Mouse (Mus musculus): ENCODE data around the gene 1700029J07Rik.

Gene 1700029J07Rik

DNA sequence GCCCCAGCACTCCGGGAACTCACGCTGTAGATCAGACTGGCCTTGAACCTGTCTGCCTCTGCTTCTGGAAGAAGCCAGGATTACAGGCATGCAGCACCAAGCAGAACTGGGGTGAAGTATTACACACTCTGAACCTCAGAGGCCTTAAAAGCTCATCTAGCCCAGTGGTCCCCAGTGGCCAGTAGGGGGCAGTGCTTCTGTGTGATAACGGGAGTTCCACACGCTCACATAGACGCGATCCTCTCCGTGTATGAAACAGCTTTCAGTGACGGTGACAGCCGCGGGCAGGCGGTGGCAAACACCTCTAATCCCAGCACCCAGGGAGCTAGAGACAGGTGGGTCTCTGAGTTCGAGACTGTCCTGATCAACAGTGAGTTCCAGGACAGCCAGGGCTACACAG is 4.2 kb downstream of the 1700029J07Rik start:
- in situ Hi-C loops (cut with MboI, MseI) = loop anchor here (10.0 kb wide), 2 partner anchors 174 to 504 kb away; partner anchors contain the start of gene Acsl1

DNA sequence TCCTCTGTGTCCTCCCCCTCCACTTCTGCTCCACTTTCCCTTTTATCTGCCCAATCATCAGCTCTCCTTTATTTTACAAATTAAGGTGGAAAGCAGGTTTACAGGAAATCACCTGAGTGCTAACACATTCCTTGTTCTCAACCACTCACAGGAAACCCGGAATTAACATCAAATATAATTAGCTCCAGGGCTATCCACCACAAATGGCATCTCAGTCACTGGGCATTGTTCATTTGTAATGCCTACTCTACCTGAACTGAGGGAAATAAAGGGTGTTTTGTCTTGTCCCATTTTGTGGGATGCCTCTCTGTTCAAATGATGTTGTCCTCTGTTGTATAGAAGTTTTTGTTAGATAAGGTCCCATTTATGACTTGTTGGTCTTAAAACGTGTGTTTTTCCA is 24.4 kb downstream of the 1700029J07Rik start:
- in situ Hi-C loops (cut with MboI, MseI) = no loop called here

DNA sequence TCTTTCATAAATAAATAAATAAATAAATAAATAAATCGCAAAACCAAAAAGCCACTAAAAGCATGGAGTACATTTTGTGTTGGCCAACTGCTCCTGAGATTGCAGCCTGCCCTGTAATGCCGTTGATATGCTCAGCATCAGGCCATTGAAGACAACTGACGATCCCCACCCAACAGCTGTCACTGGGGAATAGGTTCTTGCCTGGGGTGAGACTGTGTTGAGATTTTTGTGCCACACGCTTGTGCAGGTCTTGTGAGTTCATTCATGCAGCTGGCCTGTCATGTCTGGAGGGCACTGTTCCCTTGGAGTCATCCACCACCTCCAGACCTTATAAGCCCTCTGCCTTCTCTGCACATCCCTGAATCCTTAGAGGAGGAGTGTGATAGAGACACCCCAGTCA is 28.8 kb downstream of the 1700029J07Rik start:
- in situ Hi-C loops (cut with MboI, MseI) = loop anchor here (25.0 kb wide), 1 partner anchor 609 kb away; the partner anchor contains the start of gene Cyp4v3

DNA sequence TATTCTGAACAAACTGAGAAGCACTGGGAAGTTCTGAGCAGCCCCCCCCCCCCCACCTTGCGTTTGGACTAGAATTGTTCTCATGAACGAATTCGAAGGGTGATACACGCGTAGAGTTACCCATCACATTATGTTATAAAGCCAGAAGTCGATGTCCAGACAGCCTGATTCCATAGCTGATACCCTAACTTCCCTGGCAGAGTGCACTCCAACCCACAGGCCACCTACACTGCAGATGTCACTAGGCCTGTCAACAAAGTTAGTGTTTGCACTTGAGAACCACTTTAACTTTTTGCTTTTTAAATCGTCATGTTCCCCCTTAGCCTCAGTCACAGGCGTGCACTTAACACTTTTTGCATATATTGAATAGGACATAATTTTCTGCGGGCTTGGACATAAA is 38.1 kb downstream of the 1700029J07Rik start:
- in situ Hi-C loops (cut with MboI, MseI) = loop anchor here (25.0 kb wide), 1 partner anchor 600 kb away; the partner anchor contains the start of gene Cyp4v3

DNA sequence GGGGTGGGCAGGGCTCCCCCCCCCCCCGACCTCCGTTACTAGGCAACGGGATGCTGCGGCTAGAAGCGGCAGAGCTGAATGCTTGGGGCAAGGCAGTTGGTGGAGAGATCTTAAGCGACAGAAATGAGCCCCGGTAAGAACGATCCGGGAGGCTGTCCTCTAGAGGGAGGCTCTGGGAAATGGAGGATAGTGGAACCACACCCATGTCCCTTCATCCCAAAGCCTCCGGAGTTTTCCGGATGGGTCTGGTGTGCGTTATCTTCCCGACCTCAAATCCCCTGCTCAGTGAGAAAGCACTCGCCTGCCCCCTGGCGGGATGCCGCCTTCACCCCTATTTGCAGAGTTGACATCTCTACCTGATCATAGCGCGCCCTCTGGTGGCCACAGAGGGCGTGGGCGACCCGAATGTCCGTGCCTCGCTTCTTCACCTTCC is 40.5 kb downstream of the 1700029J07Rik start, which contains the start of gene Ccdc110:
Ccdc110 (plus strand) TSS at position 38 of the 433 bp plus-strand sequence.
- in situ Hi-C loops (cut with MboI, MseI) = loop anchor here (5.0 to 25.0 kb wide), 3 partner anchors 122 to 597 kb away; partner anchors contain the start of gene Cyp4v3

DNA sequence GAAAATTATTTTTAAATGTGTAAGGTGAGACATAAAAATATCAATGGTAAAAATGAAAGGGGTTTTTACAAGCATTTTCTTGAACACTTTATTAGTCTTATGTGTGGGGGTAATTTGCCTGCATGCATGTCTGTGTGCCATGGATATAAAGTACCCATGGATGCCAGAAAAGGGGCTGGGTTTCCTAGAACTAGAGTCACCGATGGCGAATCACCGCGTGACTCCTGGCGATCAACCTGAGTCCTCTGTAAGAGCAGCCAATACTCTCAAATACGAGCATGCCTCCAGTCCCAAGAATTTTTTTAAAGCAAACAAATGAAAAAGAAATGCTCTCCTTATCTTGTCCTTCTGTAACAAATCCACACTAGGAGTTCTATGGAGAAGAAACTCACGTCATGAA is 52.9 kb downstream of the 1700029J07Rik start:
- in situ Hi-C loops (cut with MboI, MseI) = loop anchor here (10.0 kb wide), 1 partner anchor 1213 kb away; no protein-coding TSS in a partner anchor

DNA sequence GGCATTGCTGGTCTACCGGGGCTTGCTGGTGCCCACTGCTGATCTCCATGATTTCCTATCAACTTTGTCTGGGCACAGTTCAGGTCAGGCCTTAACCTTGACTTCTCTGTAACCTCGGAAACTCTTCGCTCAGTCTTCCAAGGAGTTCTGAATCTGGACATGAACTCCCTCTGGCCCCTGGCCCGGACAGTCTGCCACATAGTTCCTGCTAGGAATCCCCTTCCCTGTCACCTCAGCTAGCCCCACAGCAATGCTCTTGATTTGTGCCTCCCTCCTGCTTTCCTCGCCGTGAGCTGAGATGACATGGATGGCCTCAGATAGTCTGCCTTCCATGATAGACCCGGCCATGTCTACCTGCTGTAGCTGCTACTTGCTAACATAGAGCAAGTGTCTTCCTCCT is 54.7 kb downstream of the 1700029J07Rik start:
- in situ Hi-C loops (cut with MboI, MseI) = loop anchor here (10.0 kb wide), 1 partner anchor 1214 kb away; no protein-coding TSS in a partner anchor

DNA sequence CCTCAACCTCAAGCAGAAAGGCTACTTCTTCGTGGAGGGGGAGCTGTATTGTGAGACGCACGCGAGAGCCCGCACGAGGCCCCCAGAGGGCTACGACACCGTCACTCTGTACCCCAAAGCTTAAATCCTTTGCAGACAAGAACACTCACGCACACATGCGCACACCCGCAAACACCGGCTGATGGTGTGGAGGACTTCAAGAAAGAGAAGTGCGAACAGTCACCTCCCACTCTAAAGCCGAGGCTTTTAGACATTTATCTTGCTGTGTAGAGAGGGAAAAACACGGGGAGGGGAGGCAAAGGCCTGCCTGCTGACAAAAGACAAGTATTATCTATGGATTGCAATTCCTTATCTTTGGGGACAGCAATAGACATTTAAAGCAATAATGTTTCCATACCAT is 56.2 kb downstream of the 1700029J07Rik start:
- in situ Hi-C loops (cut with MboI, MseI) = no loop called here

DNA sequence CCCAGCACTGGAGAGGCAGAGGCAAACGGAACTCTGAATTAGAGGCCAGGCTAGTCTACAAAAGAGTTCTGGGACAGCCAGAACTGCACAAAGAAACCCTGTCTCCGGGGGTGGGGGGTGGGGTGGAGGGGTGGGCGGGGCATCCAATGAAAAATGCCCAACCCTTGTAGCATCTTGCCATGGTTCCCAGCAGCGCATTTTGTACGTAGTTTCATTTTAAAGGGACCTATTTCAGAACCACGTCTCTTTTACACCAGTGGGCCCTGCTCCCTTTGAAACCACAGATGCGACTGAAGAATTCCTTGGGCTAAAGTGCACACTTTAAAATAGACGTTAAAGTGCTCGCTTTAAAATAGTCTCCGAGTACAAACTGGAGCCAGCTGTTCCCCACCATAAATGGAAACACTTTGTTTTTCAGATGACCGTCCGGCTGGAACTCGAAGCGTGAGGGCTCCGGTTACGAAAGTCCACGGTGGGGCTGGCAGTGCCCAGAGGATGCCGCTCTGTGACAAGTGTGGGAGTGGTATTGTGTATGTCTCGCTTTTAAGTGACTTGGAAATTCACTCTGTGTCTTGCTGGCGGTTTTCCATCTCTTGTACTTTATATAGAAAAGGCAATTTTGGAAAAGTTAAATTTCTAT is 57.9 kb downstream of the 1700029J07Rik start:
- in situ Hi-C loops (cut with MboI, MseI) = no loop called here

DNA sequence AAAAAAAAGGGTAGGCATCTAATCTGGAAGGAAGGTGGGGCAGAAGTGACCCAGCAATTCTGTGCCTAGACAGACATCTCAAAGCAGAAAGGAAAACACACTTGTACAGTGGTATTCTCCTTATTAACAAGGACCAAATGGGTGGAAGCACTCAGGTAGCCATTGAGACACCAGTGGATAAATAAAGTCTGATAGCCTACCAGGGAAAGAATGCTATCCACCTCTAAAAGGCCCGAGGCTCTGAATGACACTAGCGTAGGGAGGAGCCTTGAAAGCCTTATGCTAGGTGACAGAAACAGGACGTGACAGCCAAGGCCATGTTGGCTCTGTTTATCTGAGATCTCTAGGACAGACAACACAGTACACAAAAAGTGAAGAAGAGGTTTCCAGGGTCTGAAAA is 58.6 kb downstream of the 1700029J07Rik start:
- in situ Hi-C loops (cut with MboI, MseI) = no loop called here

DNA sequence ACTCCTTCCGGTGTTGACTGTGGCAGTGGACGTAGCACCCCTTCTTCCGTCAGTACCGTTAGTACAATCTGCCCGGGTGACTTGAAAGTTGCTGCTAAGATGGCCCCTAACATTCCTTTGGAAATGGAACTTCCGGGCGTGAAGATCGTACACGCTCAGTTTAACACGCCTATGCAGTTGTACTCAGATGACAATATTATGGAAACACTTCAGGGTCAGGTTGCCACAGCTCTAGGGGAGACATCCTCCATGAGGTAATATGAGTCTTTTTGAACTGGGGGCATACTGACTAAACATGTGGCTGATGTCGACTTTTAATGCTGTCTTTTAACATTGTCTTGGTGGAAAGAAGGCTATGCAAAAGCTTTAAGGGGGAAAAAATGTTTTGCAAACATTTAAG is 61.3 kb downstream of the 1700029J07Rik start:
- in situ Hi-C loops (cut with MboI, MseI) = no loop called here

DNA sequence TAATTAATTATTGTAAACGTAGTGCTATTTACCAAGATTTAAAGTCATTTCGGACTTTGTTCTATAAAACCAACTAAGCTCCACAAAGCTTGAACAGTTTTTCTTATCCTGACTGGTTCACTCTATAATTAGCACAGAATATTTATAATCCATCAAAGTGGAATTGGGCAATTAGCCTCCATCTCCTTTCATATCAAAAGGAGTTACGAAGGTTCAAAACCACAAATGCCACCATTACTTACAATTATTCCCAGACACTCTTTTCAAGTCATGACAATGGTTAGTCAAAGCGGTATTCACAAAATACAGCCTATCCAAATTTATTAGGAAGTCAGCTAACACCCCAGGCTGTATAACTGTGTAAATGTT is 68.8 kb downstream of the 1700029J07Rik start:
- in situ Hi-C loops (cut with MboI, MseI) = no loop called here

DNA sequence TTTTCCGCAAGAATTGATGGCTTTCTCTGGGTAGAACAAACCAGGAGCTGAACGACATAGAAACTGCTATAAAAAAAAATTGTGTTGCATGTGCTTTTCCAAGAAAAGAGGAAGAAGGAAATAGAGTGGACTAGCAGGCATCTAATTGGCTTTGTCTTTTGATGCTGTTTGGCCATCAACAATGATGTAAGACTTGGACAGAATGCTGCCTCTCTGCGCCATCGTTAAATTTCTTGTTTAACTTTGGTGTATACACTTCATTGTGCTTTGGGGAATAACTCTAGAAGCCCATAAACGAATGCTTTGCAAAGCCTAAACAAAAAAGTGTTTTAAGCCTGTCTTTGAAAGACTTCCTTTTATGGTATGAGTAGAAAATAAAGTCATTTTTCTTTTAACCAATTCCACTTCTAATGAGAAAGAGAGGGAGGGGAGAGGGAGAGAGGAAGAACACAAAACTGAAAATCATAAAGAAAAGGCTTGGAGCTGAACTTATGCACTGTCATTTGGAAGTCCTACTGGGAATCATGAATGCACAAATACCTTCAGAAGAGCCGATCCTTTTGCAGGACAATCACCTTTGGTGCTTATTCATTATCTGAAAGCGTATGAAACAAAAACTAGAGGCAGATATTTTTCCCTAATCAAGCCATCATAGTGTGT is 69.3 kb downstream of the 1700029J07Rik start:
- in situ Hi-C loops (cut with MboI, MseI) = no loop called here

DNA sequence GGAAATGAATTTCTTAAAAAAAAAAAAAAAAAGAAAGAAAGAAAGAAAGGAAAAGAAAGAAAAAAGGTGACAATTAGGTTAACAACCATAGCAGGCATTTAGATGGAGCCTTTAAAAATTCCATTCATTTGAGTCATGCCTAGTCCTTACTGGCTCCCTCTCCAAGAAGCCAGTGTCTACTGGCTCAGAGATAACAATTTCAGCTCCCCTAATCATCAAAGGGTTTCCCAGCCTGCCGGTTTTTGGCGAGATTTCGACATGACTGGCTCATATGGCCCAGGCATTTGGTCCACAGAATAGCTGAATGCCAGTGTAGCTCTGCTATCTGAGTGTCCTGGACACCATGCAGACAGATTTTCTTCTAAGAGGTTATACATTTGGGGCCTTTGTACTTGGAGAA is 71.4 kb downstream of the 1700029J07Rik start:
- in situ Hi-C loops (cut with MboI, MseI) = no loop called here
